Mouse (Mus musculus) heart, postnatal 25 days (tissue): ENCODE results near the gene Armh3. TPM values are rescaled to one million over a fixed set of nuclear protein-coding genes. Genes with fewer than 3 reads are reported as not detected.

Experiments used
- DNase-seq: peaks from one replicate; pipeline ENCODE4 v3.0.0; 2022; ENCODE audit warnings: low spot score
- intact Hi-C: fragments of 180-260 bp; cut with DNase I; formaldehyde crosslinking; loops from one replicate; pipeline ENCODE4 v1.15.1; 2025
- total RNA-seq, 2 experiments: library from RNA; stranded (reverse); gene quantifications; 2 replicates each; pipeline ENCODE4 v1.2.3; 2021

Armh3 gene
- total RNA-seq, 2 experiments from 2014 or later = 14.8 to 16.0 TPM

DNA sequence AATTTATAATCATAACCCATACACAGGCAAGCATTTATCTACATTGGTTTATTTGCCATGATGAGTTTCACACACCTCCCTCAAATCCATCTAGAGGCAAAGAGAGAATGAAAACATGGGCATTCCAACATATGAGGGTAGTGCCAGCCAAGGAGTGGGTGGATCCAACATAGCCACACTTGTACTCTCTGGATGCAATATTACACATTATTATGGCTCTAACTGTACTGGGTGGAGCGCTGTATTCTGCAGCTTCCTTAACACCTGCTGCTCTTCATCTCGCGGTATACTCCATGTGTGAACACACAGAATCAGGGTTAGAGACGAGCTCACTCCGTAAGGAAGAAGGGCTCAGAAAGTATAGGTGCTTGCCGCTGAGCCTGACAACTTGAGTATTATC is 79.9 kb downstream of the Armh3 start:
- intact Hi-C loops = no loop called here
- DNase-seq = no peak

DNA sequence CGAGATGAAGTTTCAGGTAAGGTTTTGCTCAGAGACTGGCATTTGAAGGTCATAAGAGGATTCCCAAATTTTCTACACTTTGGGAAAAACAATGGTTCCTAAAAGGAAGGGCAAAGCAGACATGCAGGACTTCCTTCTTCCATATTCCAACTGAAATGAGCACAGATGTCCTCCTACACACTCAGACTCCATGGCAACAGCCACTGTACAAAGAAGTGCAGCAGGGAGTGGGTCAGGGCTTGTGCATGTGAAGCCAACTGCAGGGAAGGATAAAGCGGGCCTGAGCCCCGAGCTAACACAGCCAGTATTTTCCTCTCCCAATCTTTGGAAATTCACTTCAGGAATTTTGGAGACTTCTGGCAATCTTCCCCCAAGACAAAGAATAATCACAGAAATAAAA is 80.4 kb downstream of the Armh3 start:
- intact Hi-C loops = no loop called here
- DNase-seq = no peak

DNA sequence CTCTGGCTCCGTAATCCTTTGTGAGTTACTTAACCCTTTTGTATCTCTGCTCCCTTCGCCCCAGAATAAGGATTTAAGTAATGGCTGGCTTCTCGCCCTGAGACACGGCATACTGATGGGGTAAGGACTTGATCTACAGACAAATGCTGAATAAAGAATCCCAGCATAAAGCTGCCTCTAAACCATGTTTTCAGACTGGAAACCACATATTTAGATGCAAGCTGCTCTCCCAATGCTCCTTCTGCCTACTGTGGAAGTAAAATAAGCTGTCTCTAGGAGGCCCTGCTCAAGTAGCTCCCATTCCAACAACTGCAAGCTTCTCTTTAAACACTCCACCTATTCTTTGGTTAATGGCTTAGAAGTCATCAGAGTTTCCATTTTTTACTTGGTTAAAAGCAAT is 81.8 kb downstream of the Armh3 start:
- intact Hi-C loops = no loop called here
- no peak for DNase-seq

GRCm38 (mm10) chr19:45916026-45916425 is 82.3 kb downstream of the Armh3 start:
- DNase-seq = no peak
- intact Hi-C loops = no loop called here

- DNase-seq = no peak
- intact Hi-C loops = loop anchor here (5.0 kb wide), 1 partner anchor 66 kb away; no protein-coding TSS in a partner anchor
These were observed 85.3 kb downstream of the Armh3 start for GRCm38 (mm10) chr19:45913036-45913435.

- DNase-seq = no peak
- intact Hi-C loops = loop anchor here (5.0 kb wide), 1 partner anchor 65 kb away; no protein-coding TSS in a partner anchor
These were observed 85.9 kb downstream of the Armh3 start for GRCm38 (mm10) chr19:45912376-45912775.

- DNase-seq = no peak
- intact Hi-C loops = loop anchor here (5.0 kb wide), 1 partner anchor 64 kb away; no protein-coding TSS in a partner anchor
These were observed 86.9 kb downstream of the Armh3 start for GRCm38 (mm10) chr19:45911236-45912025.

GRCm38 (mm10) chr19:45908246-45908645 is 90.0 kb downstream of the Armh3 start:
- intact Hi-C loops = no loop called here
- DNase-seq = no peak

DNA sequence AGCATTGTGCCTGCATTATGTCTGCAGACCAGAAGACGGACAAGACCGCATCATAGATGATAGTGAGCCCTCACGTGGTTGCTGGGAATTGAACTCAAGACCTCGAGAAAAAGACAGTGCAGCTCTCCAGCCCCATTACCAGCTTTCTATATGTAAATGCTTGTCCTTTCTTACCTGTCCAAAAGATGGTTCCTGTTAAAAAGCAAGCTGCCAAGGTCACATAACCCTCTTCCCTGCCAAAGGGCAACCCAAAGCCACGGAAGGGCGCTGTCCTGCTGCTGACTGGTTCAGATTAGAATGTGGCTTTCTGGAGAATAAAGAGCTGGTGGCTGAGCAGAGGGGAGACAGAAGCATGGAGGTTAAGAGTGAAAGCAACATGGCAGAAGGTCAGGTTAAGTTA is 90.9 kb downstream of the Armh3 start:
- no peak for DNase-seq
- intact Hi-C loops = no loop called here

GRCm38 (mm10) chr19:45903861-45904260 is 94.4 kb downstream of the Armh3 start:
- intact Hi-C loops = no loop called here
- no peak for DNase-seq

GRCm38 (mm10) chr19:45902390-45903035 is 95.8 kb downstream of the Armh3 start:
- intact Hi-C loops = no loop called here
- DNase-seq = peak; percentile 26

- intact Hi-C loops = no loop called here
- no peak for DNase-seq
These were observed 97.5 kb downstream of the Armh3 start for GRCm38 (mm10) chr19:45900836-45901235.

DNA sequence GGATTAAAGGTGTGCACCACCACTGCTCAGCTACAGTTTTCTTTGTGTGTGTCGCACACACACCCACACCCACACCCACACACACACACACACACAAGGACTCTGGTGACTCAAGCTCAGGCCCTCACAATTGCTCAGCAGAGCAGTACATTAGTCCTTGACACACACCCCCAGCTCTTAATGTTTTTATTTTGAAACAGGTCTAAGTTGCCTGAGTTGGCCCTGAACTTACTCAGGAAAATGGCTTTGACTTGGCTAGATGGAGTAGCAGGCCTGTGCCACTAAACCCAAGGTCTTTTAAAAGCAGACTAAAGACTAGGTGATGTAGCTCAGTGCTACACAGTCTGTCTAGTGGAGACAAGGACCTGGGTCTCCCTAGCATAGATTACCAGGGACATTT is 102.6 kb downstream of the Armh3 start:
- intact Hi-C loops = loop anchor here (5.0 kb wide), 1 partner anchor 43 kb away; no protein-coding TSS in a partner anchor
- no peak for DNase-seq

DNA sequence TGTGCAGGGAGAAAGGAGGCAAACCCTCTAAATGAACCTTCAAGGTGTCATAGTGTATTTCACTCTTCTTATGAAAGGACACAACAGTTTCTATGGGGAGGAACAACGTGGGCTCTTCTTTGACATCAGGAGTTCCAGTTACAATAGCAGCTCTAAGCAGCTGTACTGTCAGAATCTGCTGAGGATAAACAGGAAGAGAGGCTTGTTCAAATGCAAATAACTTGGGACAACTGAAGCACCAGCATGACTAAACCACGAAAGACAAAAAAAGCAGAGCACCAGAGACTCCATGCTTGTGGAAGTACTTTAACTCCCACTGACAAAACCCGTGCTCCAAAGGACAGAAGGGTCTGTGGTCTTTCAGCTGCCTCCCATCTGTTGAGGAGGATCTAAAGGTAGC is 116.2 kb downstream of the Armh3 start:
- intact Hi-C loops = no loop called here
- DNase-seq = no peak

GRCm38 (mm10) chr19:45873320-45873719 is 125.0 kb downstream of the Armh3 start:
- intact Hi-C loops = no loop called here
- no peak for DNase-seq

GRCm38 (mm10) chr19:45855284-45855920 is 142.9 kb downstream of the Armh3 start:
- no peak for DNase-seq
- intact Hi-C loops = no loop called here

DNA sequence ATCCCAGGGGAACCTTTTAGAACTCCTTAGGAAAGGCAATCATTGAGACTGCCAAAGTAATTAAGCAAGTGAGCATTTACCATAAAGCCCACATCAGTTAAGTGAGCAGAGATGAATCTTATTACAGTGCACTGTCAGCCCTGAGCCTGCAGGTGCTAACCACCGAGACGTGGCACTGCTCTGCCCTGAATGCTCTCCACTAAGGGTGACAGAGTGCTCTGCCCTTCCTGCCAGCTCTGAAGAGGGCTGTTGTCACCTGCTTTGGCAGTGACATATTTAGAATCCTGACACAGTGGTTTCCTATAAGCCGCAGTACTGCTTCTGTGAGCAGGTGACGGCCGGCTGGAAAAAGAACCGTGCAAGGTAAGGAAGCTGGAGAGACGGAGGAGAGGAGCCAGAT is 143.8 kb downstream of the Armh3 start:
- peak; percentile 13 for DNase-seq
- intact Hi-C loops = loop anchor here (5.0 kb wide), 1 partner anchor 43 kb away; no protein-coding TSS in a partner anchor

DNA sequence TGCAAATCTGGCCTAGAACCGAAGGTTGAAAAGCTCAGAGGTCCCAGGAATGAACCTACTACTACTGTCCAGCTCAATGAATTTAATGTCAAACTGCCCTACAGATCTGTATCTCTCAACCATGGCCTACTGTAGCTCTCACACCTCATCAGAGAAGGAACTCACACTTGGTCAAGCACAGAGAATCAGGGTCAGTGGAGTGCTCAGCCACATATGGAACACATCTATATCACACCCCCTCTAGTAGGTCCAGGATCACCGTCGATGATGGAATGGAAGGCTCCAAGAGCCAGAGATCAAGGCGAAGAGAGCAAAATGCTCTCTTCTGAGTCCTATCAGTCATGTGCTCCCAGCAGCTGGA is 150.6 kb downstream of the Armh3 start:
- no peak for DNase-seq
- intact Hi-C loops = loop anchor here (5.0 kb wide), 2 partner anchors 65 to 105 kb away; no protein-coding TSS in a partner anchor

- no peak for DNase-seq
- intact Hi-C loops = loop anchor here (5.0 kb wide), 2 partner anchors 65 to 105 kb away; no protein-coding TSS in a partner anchor
These were observed 151.1 kb downstream of the Armh3 start for GRCm38 (mm10) chr19:45847016-45847732.

- DNase-seq = no peak
- intact Hi-C loops = no loop called here
These were observed 154.1 kb downstream of the Armh3 start for GRCm38 (mm10) chr19:45844209-45844608.
